Mouse (Mus musculus): ENCODE measurements around the gene Zfp3.

DNA sequence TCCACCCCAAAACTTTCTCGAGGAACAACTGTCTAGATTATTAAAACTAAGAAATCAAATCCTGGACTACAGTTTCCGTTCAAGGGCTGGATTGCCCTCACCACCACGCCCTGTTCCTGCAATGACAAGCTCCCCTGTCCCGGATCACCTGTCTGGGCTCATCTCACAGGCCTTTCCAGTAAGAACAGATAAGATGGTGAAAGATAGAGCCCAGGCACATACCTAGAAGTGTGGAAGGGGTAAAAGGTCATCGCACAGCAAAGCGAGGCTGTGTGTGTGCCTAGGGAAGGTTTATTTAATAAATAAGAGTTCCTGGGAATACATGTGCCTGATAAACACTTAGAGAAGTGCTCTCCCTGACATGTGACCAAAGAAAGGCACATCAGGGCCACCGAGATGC is 18.4 kb upstream of the Zfp3 start:
- no peak for TF ChIP-seq CTCF (conservative IDR thresholded peaks at IDR 0.05; ENCODE audit: insufficient read depth, insufficient read length, low read depth, low read length)
- no peak for TF ChIP-seq POLR2A (IDR thresholded peaks at IDR 0.05; ENCODE audit: low read depth, low read length)
